Comparison of ENCODE assay signal across 20 mouse cellular contexts in genomic region chr10:28776777-28777402, GRCm38 (mm10).
"Had no signal": no experiment of that assay in that cellular context is flagged by ENCODE, and none has a peak within 500 bp of the region (broad histone marks: within the 10 kb centered on the region; RNA-seq: fewer than 3 reads in every experiment).

No protein-coding gene starts in this region.

- DNase-seq: kidney, adult 8-10 months; kidney, postnatal 10 days; kidney, postnatal 36 days; lung, adult 2 months; lung, postnatal 14 days; lung, postnatal 4 days; retina, postnatal 1 day; right cerebral cortex, postnatal 25 days; spleen, adult 18-20 months; thymus, postnatal 25 days had no signal

- H3K27ac ChIP-seq: kidney, embryonic 15.5 days; limb, embryonic 10.5 days; limb, embryonic 13.5 days; liver, embryonic 15.5 days; midbrain, embryonic 10.5 days; midbrain, embryonic 13.5 days; neural tube, embryonic 13.5 days; stomach, embryonic 15.5 days had no signal

- ATAC-seq: midbrain, embryonic 13.5 days; midbrain, embryonic 16.5 days had no signal

- H3K36me3 ChIP-seq: kidney, embryonic 15.5 days; limb, embryonic 10.5 days; limb, embryonic 13.5 days; liver, embryonic 15.5 days; midbrain, embryonic 10.5 days; midbrain, embryonic 13.5 days; neural tube, embryonic 13.5 days; stomach, embryonic 15.5 days had no signal

- H3K9ac ChIP-seq: kidney, embryonic 15.5 days; limb, embryonic 13.5 days; liver, embryonic 15.5 days; midbrain, embryonic 13.5 days; neural tube, embryonic 13.5 days; stomach, embryonic 15.5 days had no signal

- H3K4me3 ChIP-seq: kidney, embryonic 15.5 days; limb, embryonic 10.5 days; limb, embryonic 13.5 days; liver, embryonic 15.5 days; midbrain, embryonic 10.5 days; midbrain, embryonic 13.5 days; myocyte; neural tube, embryonic 13.5 days; stomach, embryonic 15.5 days had no signal

- H3K27me3 ChIP-seq: kidney, embryonic 15.5 days; limb, embryonic 13.5 days; liver, embryonic 15.5 days; midbrain, embryonic 13.5 days; neural tube, embryonic 13.5 days; stomach, embryonic 15.5 days had no signal

- H3K4me2 ChIP-seq: kidney, embryonic 15.5 days; limb, embryonic 13.5 days; liver, embryonic 15.5 days; midbrain, embryonic 13.5 days; neural tube, embryonic 13.5 days; stomach, embryonic 15.5 days had no signal

- H3K4me1 ChIP-seq: kidney, embryonic 15.5 days; limb, embryonic 10.5 days; limb, embryonic 13.5 days; liver, embryonic 15.5 days; midbrain, embryonic 10.5 days; midbrain, embryonic 13.5 days; neural tube, embryonic 13.5 days; stomach, embryonic 15.5 days had no signal

- H3K9me3 ChIP-seq: kidney, embryonic 15.5 days; limb, embryonic 10.5 days; limb, embryonic 13.5 days; liver, embryonic 15.5 days; midbrain, embryonic 10.5 days; midbrain, embryonic 13.5 days; neural tube, embryonic 13.5 days; stomach, embryonic 15.5 days had no signal
